Mouse (Mus musculus): ENCODE data around the gene Pecr. TPM values are rescaled to one million over a fixed set of nuclear protein-coding genes. Genes with fewer than 3 reads are reported as not detected.

The Pecr gene
- 31.0 and 38.9 TPM in 2 replicates for total RNA-seq (2021)
- long read RNA-seq, transcript Pecr-201 (8 exons, 1,186 nt): major isoform, 210 of 228 reads
- long read RNA-seq, partial matches to known transcripts: 5 of 228 reads
- long read RNA-seq, other reads (novel, unspliced or antisense): 12 of 228 reads

DNA sequence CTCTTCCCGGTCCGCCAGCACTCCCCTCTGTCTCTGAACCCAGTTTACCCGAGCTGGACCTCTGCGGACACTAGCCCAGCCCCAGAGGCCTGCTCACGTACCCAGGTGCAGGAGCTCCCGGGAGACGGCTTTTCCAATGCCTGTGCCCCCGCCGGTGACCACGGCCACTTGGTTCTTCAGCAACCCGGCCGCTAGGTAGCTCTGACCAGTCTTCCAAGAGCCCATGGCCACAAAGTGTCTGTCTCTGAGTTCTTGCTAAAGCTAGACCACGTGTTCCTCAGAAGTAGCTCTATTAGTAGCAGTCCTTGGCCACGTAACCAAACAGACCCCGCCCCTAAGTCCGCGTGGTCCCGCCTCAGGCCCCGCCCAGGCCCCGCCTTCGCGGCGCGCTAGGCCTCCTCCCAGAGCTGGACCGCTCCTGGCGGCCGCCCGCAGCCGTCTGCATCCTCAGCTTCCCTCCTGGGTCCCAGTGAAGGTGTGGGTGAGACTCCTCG, at the start of gene Pecr, which contains the start of gene Tmem169:
Pecr (minus strand) TSS at position 323 of the 494 bp plus-strand sequence.
Tmem169 (plus strand) TSS at position 378 of the 494 bp plus-strand sequence.
- peak; percentile 95 for DNase-seq

DNA sequence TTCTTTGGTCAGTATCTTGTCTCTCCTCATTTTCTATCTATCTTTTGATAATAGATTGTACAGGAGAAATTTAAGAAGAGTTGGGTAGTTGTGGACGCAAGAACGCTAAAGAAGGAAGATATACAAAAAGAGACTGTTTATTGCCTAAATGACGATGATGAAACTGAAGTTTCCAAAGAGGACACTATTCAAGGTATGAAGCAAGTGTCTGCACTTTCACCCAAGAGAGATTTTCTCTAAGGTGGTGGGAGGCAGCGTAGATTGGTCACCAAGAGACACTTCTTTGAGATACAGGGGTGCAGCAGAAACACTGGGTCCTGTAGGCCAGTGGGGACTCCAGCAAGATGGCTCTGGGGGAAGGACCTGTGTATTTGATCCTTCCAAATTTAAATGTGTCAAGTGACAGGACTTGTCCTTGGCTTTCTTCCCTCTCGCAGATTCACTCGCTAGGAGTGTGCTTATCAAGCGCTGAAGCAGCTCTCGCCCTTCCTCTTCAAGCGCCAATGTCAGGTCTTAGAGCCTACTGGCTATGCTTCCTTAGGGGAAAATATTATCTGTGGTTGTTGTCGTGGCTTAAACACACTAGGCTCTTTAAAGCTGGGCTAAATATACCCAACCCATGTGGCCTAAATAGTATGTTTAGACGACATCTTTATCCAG, 42.2 kb upstream of the Pecr start:
- DNase-seq: no peak

- no peak for DNase-seq
These were observed 39.1 kb upstream of the Pecr start for GRCm38 (mm10) chr1:72323248-72323647.

DNA sequence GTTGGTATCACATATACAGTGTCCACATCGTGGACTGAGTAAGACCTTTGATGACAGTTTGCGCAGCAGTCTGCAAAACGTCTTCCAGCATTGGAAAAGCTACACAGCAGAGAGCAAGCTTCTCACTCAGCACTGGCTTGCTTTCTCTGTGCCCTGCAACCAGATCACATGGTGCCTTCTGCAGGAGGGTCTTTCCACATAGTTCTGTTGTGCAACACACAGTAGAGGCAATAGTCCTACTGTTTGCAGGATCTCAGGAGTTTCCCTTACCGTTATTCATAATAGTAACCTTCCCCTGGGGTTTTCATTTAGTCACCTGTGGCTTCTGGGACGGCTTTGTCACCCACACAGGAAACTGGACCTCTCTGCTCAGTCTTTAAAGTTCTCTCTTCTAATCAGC, 36.6 kb upstream of the Pecr start:
- no peak for DNase-seq

- no peak for DNase-seq
These were observed 32.8 kb upstream of the Pecr start for GRCm38 (mm10) chr1:72316901-72317300.

- DNase-seq: no peak
These were observed 32.3 kb upstream of the Pecr start for GRCm38 (mm10) chr1:72316409-72316808.

DNA sequence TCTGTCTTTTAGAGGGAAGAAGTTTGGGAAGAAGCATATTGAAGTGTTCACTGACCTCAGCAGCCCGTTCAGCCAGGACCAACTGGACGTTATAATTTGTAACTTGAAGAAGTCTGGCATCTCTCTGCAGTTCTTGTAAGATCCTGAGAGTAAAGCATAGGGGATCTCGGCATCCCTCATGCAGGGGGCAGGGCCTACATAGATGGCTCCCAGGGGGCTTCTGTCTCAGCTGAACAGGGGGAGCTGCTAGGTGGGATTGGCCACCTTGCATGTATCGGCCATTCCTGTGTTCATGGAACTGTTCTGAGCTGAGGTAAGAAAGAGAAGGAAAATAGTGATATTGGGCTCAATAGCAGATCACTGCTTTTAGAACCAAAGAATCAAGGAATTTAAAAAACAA, 31.3 kb upstream of the Pecr start:
- no peak for DNase-seq

- no peak for DNase-seq
These were observed 29.4 kb upstream of the Pecr start for GRCm38 (mm10) chr1:72313399-72314039.

- no peak for DNase-seq
These were observed 28.7 kb upstream of the Pecr start for GRCm38 (mm10) chr1:72312701-72313398.

DNA sequence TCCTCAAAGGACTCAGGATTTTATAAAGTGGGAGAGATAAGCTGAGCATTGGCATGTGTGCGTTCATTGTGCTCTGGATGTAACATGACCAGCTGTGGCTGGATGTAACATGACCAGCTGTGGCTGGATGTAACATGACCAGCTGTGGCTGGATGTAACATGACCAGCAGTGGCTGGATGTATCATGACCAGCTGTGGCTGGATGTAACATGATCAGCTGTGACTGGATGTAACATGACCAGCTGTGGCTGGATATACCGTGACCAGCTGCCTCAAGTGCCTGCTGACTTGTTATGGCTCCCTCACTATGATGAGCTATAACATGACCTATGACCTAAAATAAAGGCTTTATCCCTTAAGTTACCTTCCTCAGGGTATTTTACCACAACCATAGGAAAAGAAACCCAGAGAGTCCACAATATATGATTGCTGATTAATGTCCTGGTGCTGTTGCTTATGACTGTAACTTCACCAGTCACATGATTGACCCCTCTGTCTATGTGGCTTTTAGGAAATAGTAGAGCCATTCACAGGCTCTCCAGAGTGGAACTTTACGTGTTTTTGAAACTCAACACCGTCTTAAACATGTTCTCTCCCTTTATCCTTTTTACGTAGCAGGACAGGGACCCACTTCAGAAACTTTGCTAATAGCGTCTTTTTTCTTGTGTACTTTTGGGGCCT, 25.8 kb upstream of the Pecr start:
- DNase-seq: no peak

GRCm38 (mm10) chr1:72308919-72309318, 24.8 kb upstream of the Pecr start:
- DNase-seq: no peak

- peak; percentile 88 for DNase-seq
These were observed 23.2 kb upstream of the Pecr start, which contains the start of gene Xrcc5 for GRCm38 (mm10) chr1:72307317-72307798. TSS of gene Xrcc5 (plus strand) at chr1:72307421.

GRCm38 (mm10) chr1:72306679-72307181, 22.6 kb upstream of the Pecr start:
- DNase-seq: peak; percentile 15

GRCm38 (mm10) chr1:72306241-72306640, 22.1 kb upstream of the Pecr start:
- no peak for DNase-seq

- DNase-seq: no peak
These were observed 17.7 kb upstream of the Pecr start for GRCm38 (mm10) chr1:72301845-72302244.

- DNase-seq: no peak
These were observed 11.6 kb upstream of the Pecr start for GRCm38 (mm10) chr1:72295746-72296145.

GRCm38 (mm10) chr1:72293869-72294663, 10.0 kb upstream of the Pecr start:
- no peak for DNase-seq

DNA sequence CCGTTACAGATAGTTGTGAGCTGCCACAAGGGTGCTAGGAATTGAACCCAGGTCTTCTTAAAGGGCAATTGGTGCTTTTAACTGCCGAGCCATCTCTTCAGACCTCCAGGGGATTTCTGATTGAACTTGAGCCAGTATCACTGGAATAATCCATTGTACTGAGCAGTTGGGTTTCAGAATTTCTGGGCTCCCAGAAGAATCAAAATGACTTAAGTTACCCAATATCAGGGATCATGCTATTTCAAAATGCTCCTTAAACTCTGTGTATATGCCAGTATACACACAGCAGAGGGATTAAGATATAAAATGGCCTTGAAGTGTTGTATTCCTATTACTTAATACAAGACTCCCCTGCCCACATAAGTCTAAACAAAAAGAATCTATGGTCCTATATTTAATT, 7.8 kb upstream of the Pecr start:
- no peak for DNase-seq

- no peak for DNase-seq
These were observed 7.3 kb upstream of the Pecr start for GRCm38 (mm10) chr1:72291421-72291820.

GRCm38 (mm10) chr1:72290896-72291295, 6.8 kb upstream of the Pecr start:
- DNase-seq: no peak
